Mouse (Mus musculus): ENCODE measurements around the gene Rnf151.
"Not testable (repeated sequence)": the region's sequence is repeated elsewhere in the genome, so short reads cannot be mapped to it uniquely, and the experiment has no call there.

- not testable (repeated sequence) for TF ChIP-seq CTCF (conservative IDR thresholded peaks at IDR 0.05; ENCODE audit: low read length); POU5F1 (IDR thresholded peaks at IDR 0.05; ENCODE audit: borderline replicate concordance, low read length)
Observed at GRCm38 (mm10) chr17:24667011-24667410, 50.9 kb downstream of the Rnf151 start.
